Mouse (Mus musculus): ENCODE measurements around the gene Fam173a. TPM values are rescaled to one million over a fixed set of nuclear protein-coding genes. Genes with fewer than 3 reads are reported as not detected.
"Not testable (repeated sequence)": the region's sequence is repeated elsewhere in the genome, so short reads cannot be mapped to it uniquely, and the experiment has no call there.

The Fam173a gene
- total and polyA plus RNA-seq, 2 experiments from 2014 or later = 76.0 to 84.2 TPM

DNA sequence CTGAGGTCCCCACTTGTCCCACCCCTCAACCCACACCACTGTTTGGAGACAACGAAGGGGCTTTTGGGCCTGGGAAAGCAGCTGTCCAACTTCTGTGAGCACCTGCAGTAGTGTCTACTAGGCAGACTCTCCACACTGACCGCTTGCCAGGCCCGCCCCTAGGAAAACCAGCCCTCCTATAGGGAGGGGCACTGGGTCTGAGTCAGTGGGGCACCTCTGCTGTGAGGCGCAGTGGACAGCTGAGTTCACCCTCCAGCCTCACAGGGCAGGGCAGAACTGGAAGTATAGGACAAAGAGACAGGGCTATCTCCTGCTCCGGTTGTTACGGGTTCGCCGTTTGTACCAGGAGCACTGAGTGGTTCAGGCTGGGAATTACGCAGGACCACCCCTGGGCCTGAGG, 38.5 kb downstream of the Fam173a start, which contains the start of gene Msln:
Gene Msln (minus strand): TSS at position 138 of the 400 bp plus-strand sequence.
- no peak within 1 kb of the TSS for H3K4me3 ChIP-seq (ENCODE audit: low read depth, low read length)
- H3K9ac ChIP-seq = no peak within 1 kb of the TSS
- H3K27me3 ChIP-seq (ENCODE audit: insufficient read depth, low read length) = no peaks in the 10 kb centered on the region
- H3K4me2 ChIP-seq (ENCODE audit: low read depth) = no peak within 1 kb of the TSS
- no peaks in the 10 kb centered on the region for H3K4me1 ChIP-seq (ENCODE audit: insufficient read depth)
- H3K9me3 ChIP-seq (ENCODE audit: low read length) = no peaks in the 10 kb centered on the region
- no peaks in the 10 kb centered on the region for H3K36me3 ChIP-seq (ENCODE audit: insufficient read depth)
- H3K27ac ChIP-seq (ENCODE audit: low read depth, low read length) = no peak within 1 kb of the TSS
- no peak for TF ChIP-seq CTCF (IDR thresholded peaks at IDR 0.05; ENCODE audit: low read depth)
- DNase-seq (no peak), ATAC-seq (no peak)
- WGBS = 83% methylated on average over 9 of the region's 9 CpGs

DNA sequence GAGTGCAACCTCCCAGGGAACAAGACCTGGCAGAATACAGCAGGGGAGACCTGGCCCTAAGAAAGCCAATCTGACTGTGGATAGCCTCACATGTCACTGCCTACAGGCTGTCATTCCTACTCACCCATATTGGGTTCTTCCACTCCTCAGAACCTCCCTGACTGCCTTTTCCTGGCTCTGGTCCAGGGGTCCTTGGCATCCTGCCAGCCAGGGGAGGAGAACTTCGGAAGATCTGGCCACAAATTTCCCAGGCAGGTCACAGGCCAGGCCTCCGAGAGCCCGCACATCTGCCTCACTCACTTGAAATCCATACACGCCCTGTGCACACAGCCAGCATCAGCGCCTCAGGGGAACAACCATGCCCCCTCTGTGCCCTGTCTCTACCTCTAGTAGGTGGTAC, 41.3 kb downstream of the Fam173a start:
- 30% methylated on average over 5 of the region's 5 CpGs for whole genome bisulfite sequencing
- Histone ChIP-seq H3K4me2 (ENCODE audit: low read depth) (no peak overlapping the region), H3K27ac (ENCODE audit: low read depth, low read length) (no peak overlapping the region), H3K9ac (no peak overlapping the region), H3K4me3 (ENCODE audit: low read depth, low read length) (no peak overlapping the region), H3K27me3 (ENCODE audit: insufficient read depth, low read length) (no peaks in the 10 kb centered on the region), H3K4me1 (ENCODE audit: insufficient read depth) (no peaks in the 10 kb centered on the region), H3K9me3 (ENCODE audit: low read length) (no peaks in the 10 kb centered on the region), H3K36me3 (ENCODE audit: insufficient read depth) (no peaks in the 10 kb centered on the region)
- DNase-seq = peak; percentile 12
- TF ChIP-seq CTCF (IDR thresholded peaks at IDR 0.05; ENCODE audit: low read depth) = no peak
- ATAC-seq = no peak

DNA sequence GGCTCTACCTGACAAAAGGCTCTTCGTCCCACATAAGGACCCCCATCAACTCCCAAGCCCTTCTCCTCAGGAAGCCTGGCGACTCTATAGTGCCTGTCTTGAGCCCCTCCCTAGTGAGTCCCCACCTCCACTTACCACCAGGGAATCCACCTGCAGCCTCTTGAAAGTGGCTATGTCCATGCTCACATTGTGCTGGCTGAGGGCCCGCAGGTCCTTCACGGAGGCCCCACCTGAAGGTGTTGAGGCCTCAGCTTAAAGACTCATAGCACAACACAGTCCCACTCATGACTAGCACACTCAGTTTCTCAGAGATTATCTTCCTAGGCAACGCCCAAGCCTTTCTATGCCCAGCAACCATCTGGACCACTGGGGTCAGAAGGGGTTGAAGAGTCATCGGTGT, 43.4 kb downstream of the Fam173a start:
- ATAC-seq = no peak
- 88% methylated on average over 6 of the region's 6 CpGs for WGBS
- no peaks in the 10 kb centered on the region for H3K4me1 ChIP-seq (ENCODE audit: insufficient read depth)

DNA sequence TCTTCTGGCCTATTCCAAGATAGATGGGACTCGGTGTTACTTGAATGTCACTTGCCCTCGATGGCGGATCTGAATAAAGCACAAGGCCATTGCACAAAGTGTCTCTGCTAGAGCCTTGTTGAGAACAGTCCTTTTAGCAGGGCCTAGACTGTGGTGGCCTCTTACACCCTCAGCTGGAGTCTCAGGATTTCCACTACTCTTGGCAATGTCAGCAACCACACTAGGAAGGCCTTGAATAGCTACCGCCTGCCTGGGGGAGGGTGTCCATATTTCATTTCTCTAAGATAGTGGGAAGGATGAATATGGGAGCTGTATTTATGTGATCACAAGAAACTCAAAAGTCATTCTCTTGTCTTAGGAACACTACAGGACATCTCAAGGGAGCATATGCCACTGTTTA, 44.5 kb downstream of the Fam173a start:
- Histone ChIP-seq H3K4me2 (ENCODE audit: low read depth) (no peak overlapping the region), H3K36me3 (ENCODE audit: insufficient read depth) (no peaks in the 10 kb centered on the region), H3K4me1 (ENCODE audit: insufficient read depth) (no peaks in the 10 kb centered on the region), H3K27ac (ENCODE audit: low read depth, low read length) (no peak overlapping the region), H3K9ac (no peak overlapping the region), H3K4me3 (ENCODE audit: low read depth, low read length) (no peak overlapping the region), H3K9me3 (ENCODE audit: low read length) (no peaks in the 10 kb centered on the region), H3K27me3 (ENCODE audit: insufficient read depth, low read length) (no peaks in the 10 kb centered on the region)
- DNase-seq (no peak), ATAC-seq (no peak)
- TF ChIP-seq CTCF (IDR thresholded peaks at IDR 0.05; ENCODE audit: low read depth) = no peak
- WGBS = 93% methylated on average over 4 of the region's 4 CpGs

More for the DNA sequence above, 43.4 kb downstream of the Fam173a start:
- no peak for TF ChIP-seq CTCF (IDR thresholded peaks at IDR 0.05; ENCODE audit: low read depth)
- H3K9ac ChIP-seq = no peak overlapping the region
- no peaks in the 10 kb centered on the region for H3K27me3 ChIP-seq (ENCODE audit: insufficient read depth, low read length)
- no peaks in the 10 kb centered on the region for H3K36me3 ChIP-seq (ENCODE audit: insufficient read depth)
- H3K4me2 ChIP-seq (ENCODE audit: low read depth) = no peak overlapping the region
- no peaks in the 10 kb centered on the region for H3K9me3 ChIP-seq (ENCODE audit: low read length)
- no peak overlapping the region for H3K4me3 ChIP-seq (ENCODE audit: low read depth, low read length)
- H3K27ac ChIP-seq (ENCODE audit: low read depth, low read length) = no peak overlapping the region
- no peak for DNase-seq

DNA sequence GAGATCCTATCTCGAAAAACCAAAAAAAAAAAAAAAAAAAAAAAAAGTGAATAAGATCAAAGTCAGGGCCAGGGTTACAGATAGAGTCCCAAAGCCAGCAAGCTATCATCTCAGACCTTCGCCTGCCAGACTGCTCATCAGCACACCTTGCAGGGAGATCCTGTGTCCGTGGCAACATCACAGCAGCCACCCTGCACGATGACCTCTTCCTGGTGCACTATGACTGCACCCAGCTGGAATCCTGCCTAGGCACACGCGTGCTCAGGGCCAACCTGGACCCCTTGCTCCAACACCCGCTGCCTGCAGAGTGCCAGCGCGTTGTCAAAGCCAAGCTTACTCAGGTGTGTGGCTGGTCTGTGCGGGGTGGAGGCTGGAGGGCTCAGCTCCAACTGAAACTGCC, 48.4 kb downstream of the Fam173a start:
- H3K4me1 ChIP-seq (ENCODE audit: insufficient read depth) = no peaks in the 10 kb centered on the region
- no peak overlapping the region for H3K27ac ChIP-seq (ENCODE audit: low read depth, low read length)
- TF ChIP-seq CTCF (IDR thresholded peaks at IDR 0.05; ENCODE audit: low read depth) = no peak
- 78% methylated on average over 10 of the region's 10 CpGs for WGBS
- H3K9me3 ChIP-seq (ENCODE audit: low read length) = no peaks in the 10 kb centered on the region
- no peaks in the 10 kb centered on the region for H3K36me3 ChIP-seq (ENCODE audit: insufficient read depth)
- DNase-seq (no peak), ATAC-seq (no peak)
- no peak overlapping the region for H3K4me3 ChIP-seq (ENCODE audit: low read depth, low read length)
- H3K4me2 ChIP-seq (ENCODE audit: low read depth) = no peak overlapping the region
- H3K9ac ChIP-seq = no peak overlapping the region
- H3K27me3 ChIP-seq (ENCODE audit: insufficient read depth, low read length) = no peaks in the 10 kb centered on the region

DNA sequence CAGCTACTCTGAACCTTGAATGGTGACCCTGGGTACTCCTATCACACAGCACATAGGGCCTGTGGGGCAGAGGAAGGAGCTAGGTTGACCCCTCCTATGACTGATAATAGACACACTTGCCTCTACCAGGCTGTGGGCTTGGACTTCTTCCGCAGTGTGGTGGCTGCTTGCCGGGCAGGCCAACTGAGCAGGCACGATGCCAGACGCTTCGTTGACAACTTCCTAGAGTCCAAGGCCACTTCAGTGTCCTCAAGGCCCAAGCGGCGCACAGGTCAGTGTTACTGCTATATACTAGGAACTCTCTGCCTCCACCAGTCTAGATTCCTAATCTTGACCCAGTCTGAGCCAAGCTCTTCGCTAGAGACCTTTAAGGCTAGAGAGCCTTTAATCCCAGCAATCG, 48.9 kb downstream of the Fam173a start:
- Histone ChIP-seq H3K4me3 (ENCODE audit: low read depth, low read length) (no peak overlapping the region), H3K9me3 (ENCODE audit: low read length) (no peaks in the 10 kb centered on the region), H3K36me3 (ENCODE audit: insufficient read depth) (no peaks in the 10 kb centered on the region), H3K9ac (no peak overlapping the region), H3K27me3 (ENCODE audit: insufficient read depth, low read length) (no peaks in the 10 kb centered on the region), H3K4me2 (ENCODE audit: low read depth) (no peak overlapping the region), H3K4me1 (ENCODE audit: insufficient read depth) (no peaks in the 10 kb centered on the region), H3K27ac (ENCODE audit: low read depth, low read length) (no peak overlapping the region)
- no peak for TF ChIP-seq CTCF (IDR thresholded peaks at IDR 0.05; ENCODE audit: low read depth)
- ATAC-seq = no peak
- no peak for DNase-seq
- 92% methylated on average over 9 of the region's 9 CpGs for whole genome bisulfite sequencing

DNA sequence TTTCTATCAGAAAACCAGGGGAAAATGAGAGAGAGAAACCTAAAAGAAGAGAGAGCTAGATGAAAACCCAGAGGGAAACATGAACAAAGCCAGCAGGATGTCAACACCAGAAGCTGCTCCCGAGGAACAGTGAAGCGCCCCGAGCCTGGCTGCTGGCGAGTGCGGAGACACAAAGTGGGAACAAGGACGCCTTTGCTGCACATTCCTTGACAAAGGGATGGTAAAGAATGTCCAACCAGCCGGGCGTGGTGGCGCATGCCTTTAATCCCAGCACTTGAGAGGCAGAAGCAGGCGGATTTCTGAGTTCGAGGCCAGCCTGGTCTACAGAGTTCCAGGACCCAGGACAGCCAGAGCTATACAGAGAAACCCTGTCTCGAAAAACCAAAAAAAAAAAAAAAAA, 51.2 kb downstream of the Fam173a start:
- DNase-seq; H3K36me3 ChIP-seq (ENCODE audit: insufficient read depth); H3K27me3 ChIP-seq (ENCODE audit: insufficient read depth, low read length); H3K4me2 ChIP-seq (ENCODE audit: low read depth); H3K27ac ChIP-seq (ENCODE audit: low read depth, low read length); H3K4me3 ChIP-seq (ENCODE audit: low read depth, low read length); ATAC-seq; H3K4me1 ChIP-seq (ENCODE audit: insufficient read depth); H3K9ac ChIP-seq; H3K9me3 ChIP-seq (ENCODE audit: low read length): not testable (repeated sequence)
- 63% methylated on average over 12 of the region's 12 CpGs for WGBS

Small RNA genes within 50 kb of the gene (microRNA-seq; reads per million reads assigned to microRNA genes)
- gene Gm25083 (0 reads per million in 2 experiments), gene Mir3082 (0.39 to 0.49 reads per million in 2 experiments), gene Mir6966 (0 to 0.24 reads per million in 2 experiments)

Other genes with a start within 250 kb of the Fam173a start
- 26.6 and 27.4 TPM in 2 replicates for gene Sox8, start 222.2 kb downstream of the Fam173a start, total RNA-seq (2014; rRNA removed)
- gene Sox8, start 222.2 kb downstream of the Fam173a start, polyA plus RNA-seq (2015; fragmentation: Nextera tagmentation; extraction: Ambion mirVana) = 20.8 and 22.6 TPM in 2 replicates
- 21.5 and 28.1 TPM in 2 replicates for gene Lmf1, start 213.8 kb downstream of the Fam173a start, total RNA-seq (2014; rRNA removed)
- 13.9 and 17.8 TPM in 2 replicates for gene Lmf1, start 213.8 kb downstream of the Fam173a start, polyA plus RNA-seq (2015; fragmentation: Nextera tagmentation; extraction: Ambion mirVana)
- 8.2 and 23.2 TPM in 2 replicates for gene Gng13, start 75.7 kb downstream of the Fam173a start, total RNA-seq (2014; rRNA removed)
- gene Gng13, start 75.7 kb downstream of the Fam173a start, polyA plus RNA-seq (2015; fragmentation: Nextera tagmentation; extraction: Ambion mirVana) = 17.0 and 24.5 TPM in 2 replicates
- gene Chtf18, start 65.5 kb downstream of the Fam173a start, total RNA-seq (2014; rRNA removed) = 2.2 and 3.7 TPM in 2 replicates
- 2.3 and 3.3 TPM in 2 replicates for gene Chtf18, start 65.5 kb downstream of the Fam173a start, polyA plus RNA-seq (2015; fragmentation: Nextera tagmentation; extraction: Ambion mirVana)
- 6.5 and 8.0 TPM in 2 replicates for gene Rpusd1, start 65.2 kb downstream of the Fam173a start, total RNA-seq (2014; rRNA removed)
- gene Rpusd1, start 65.2 kb downstream of the Fam173a start, polyA plus RNA-seq (2015; fragmentation: Nextera tagmentation; extraction: Ambion mirVana) = 30.0 and 30.7 TPM in 2 replicates
- 0.10 TPM in 1 of 2 replicates, not detected in the other for gene Mslnl, start 56.9 kb downstream of the Fam173a start, total RNA-seq (2014; rRNA removed)
- gene Mslnl, start 56.9 kb downstream of the Fam173a start, polyA plus RNA-seq (2015; fragmentation: Nextera tagmentation; extraction: Ambion mirVana) = not detected in 2 replicates
- gene Msln, start 38.5 kb downstream of the Fam173a start, total RNA-seq (2014; rRNA removed) = 2.1 and 4.0 TPM in 2 replicates
- 0.97 and 1.3 TPM in 2 replicates for gene Msln, start 38.5 kb downstream of the Fam173a start, polyA plus RNA-seq (2015; fragmentation: Nextera tagmentation; extraction: Ambion mirVana)
- gene Narfl, start 19.1 kb downstream of the Fam173a start, total RNA-seq (2014; rRNA removed) = 31.0 and 35.0 TPM in 2 replicates
- 30.4 and 30.8 TPM in 2 replicates for gene Narfl, start 19.1 kb downstream of the Fam173a start, polyA plus RNA-seq (2015; fragmentation: Nextera tagmentation; extraction: Ambion mirVana)
- gene Haghl, start 7.2 kb downstream of the Fam173a start, total RNA-seq (2014; rRNA removed) = 118 and 141 TPM in 2 replicates
- 139 and 154 TPM in 2 replicates for gene Haghl, start 7.2 kb downstream of the Fam173a start, polyA plus RNA-seq (2015; fragmentation: Nextera tagmentation; extraction: Ambion mirVana)
- gene Ccdc78, start 6.3 kb downstream of the Fam173a start, total RNA-seq (2014; rRNA removed) = 0.31 TPM in 1 of 2 replicates, not detected in the other
- gene Ccdc78, start 6.3 kb downstream of the Fam173a start, polyA plus RNA-seq (2015; fragmentation: Nextera tagmentation; extraction: Ambion mirVana) = 0.36 and 0.45 TPM in 2 replicates
- 0.31 TPM in 1 of 2 replicates, not detected in the other for gene AC134908.4, start 2.8 kb upstream of the Fam173a start, total RNA-seq (2014; rRNA removed)
- 1.1 TPM in 1 of 2 replicates, not detected in the other for gene AC134908.4, start 2.8 kb upstream of the Fam173a start, polyA plus RNA-seq (2015; fragmentation: Nextera tagmentation; extraction: Ambion mirVana)
- 136 and 148 TPM in 2 replicates for gene Metrn, start 4.2 kb upstream of the Fam173a start, total RNA-seq (2014; rRNA removed)
- 56.9 and 59.3 TPM in 2 replicates for gene Metrn, start 4.2 kb upstream of the Fam173a start, polyA plus RNA-seq (2015; fragmentation: Nextera tagmentation; extraction: Ambion mirVana)
- 97.6 and 133 TPM in 2 replicates for gene Fbxl16, start 16.2 kb upstream of the Fam173a start, total RNA-seq (2014; rRNA removed)
- 27.1 and 58.7 TPM in 2 replicates for gene Fbxl16, start 16.2 kb upstream of the Fam173a start, polyA plus RNA-seq (2015; fragmentation: Nextera tagmentation; extraction: Ambion mirVana)
- 36.5 and 37.5 TPM in 2 replicates for gene Wdr24, start 30.7 kb upstream of the Fam173a start, total RNA-seq (2014; rRNA removed)
- 23.2 and 24.5 TPM in 2 replicates for gene Wdr24, start 30.7 kb upstream of the Fam173a start, polyA plus RNA-seq (2015; fragmentation: Nextera tagmentation; extraction: Ambion mirVana)
- gene Jmjd8, start 36.0 kb upstream of the Fam173a start, total RNA-seq (2014; rRNA removed) = 44.3 and 52.2 TPM in 2 replicates
- 46.7 and 49.5 TPM in 2 replicates for gene Jmjd8, start 36.0 kb upstream of the Fam173a start, polyA plus RNA-seq (2015; fragmentation: Nextera tagmentation; extraction: Ambion mirVana)
- 237 and 238 TPM in 2 replicates for gene Stub1, start 40.5 kb upstream of the Fam173a start, total RNA-seq (2014; rRNA removed)
- gene Stub1, start 40.5 kb upstream of the Fam173a start, polyA plus RNA-seq (2015; fragmentation: Nextera tagmentation; extraction: Ambion mirVana) = 314 and 324 TPM in 2 replicates
- 85.4 and 90.7 TPM in 2 replicates for gene Rhbdl1, start 44.4 kb upstream of the Fam173a start, total RNA-seq (2014; rRNA removed)
- 77.6 and 83.3 TPM in 2 replicates for gene Rhbdl1, start 44.4 kb upstream of the Fam173a start, polyA plus RNA-seq (2015; fragmentation: Nextera tagmentation; extraction: Ambion mirVana)
- 23.2 and 23.8 TPM in 2 replicates for gene Gm20683, start 48.9 kb upstream of the Fam173a start, total RNA-seq (2014; rRNA removed)
- 9.2 and 12.3 TPM in 2 replicates for gene Gm20683, start 48.9 kb upstream of the Fam173a start, polyA plus RNA-seq (2015; fragmentation: Nextera tagmentation; extraction: Ambion mirVana)
- gene Rhot2, start 52.0 kb upstream of the Fam173a start, total RNA-seq (2014; rRNA removed) = 35.4 and 53.1 TPM in 2 replicates
- 8.1 and 11.3 TPM in 2 replicates for gene Rhot2, start 52.0 kb upstream of the Fam173a start, polyA plus RNA-seq (2015; fragmentation: Nextera tagmentation; extraction: Ambion mirVana)
- 29.8 and 40.2 TPM in 2 replicates for gene Wdr90, start 68.6 kb upstream of the Fam173a start, total RNA-seq (2014; rRNA removed)
- 8.0 and 13.2 TPM in 2 replicates for gene Wdr90, start 68.6 kb upstream of the Fam173a start, polyA plus RNA-seq (2015; fragmentation: Nextera tagmentation; extraction: Ambion mirVana)
- gene Mcrip2, start 75.9 kb upstream of the Fam173a start, total RNA-seq (2014; rRNA removed) = 10.3 and 16.5 TPM in 2 replicates
- gene Mcrip2, start 75.9 kb upstream of the Fam173a start, polyA plus RNA-seq (2015; fragmentation: Nextera tagmentation; extraction: Ambion mirVana) = 32.5 and 37.1 TPM in 2 replicates
- gene Mettl26, start 82.2 kb upstream of the Fam173a start, total RNA-seq (2014; rRNA removed) = 37.0 and 41.7 TPM in 2 replicates
- 43.1 and 62.2 TPM in 2 replicates for gene Mettl26, start 82.2 kb upstream of the Fam173a start, polyA plus RNA-seq (2015; fragmentation: Nextera tagmentation; extraction: Ambion mirVana)
- gene Wfikkn1, start 88.0 kb upstream of the Fam173a start, total RNA-seq (2014; rRNA removed) = 0.23 and 1.5 TPM in 2 replicates
- gene Wfikkn1, start 88.0 kb upstream of the Fam173a start, polyA plus RNA-seq (2015; fragmentation: Nextera tagmentation; extraction: Ambion mirVana) = 0.28 and 0.29 TPM in 2 replicates
- gene Rab40c, start 126.8 kb upstream of the Fam173a start, total RNA-seq (2014; rRNA removed) = 30.9 and 31.4 TPM in 2 replicates
- 40.3 and 46.1 TPM in 2 replicates for gene Rab40c, start 126.8 kb upstream of the Fam173a start, polyA plus RNA-seq (2015; fragmentation: Nextera tagmentation; extraction: Ambion mirVana)
- gene Pigq, start 152.0 kb upstream of the Fam173a start, total RNA-seq (2014; rRNA removed) = 42.2 and 50.6 TPM in 2 replicates
- gene Pigq, start 152.0 kb upstream of the Fam173a start, polyA plus RNA-seq (2015; fragmentation: Nextera tagmentation; extraction: Ambion mirVana) = 58.1 and 63.7 TPM in 2 replicates
- not detected in 2 replicates for gene Nhlrc4, start 152.1 kb upstream of the Fam173a start, total RNA-seq (2014; rRNA removed)
- gene Nhlrc4, start 152.1 kb upstream of the Fam173a start, polyA plus RNA-seq (2015; fragmentation: Nextera tagmentation; extraction: Ambion mirVana) = 0.44 TPM in 1 of 2 replicates, not detected in the other
- 0.10 TPM in 1 of 2 replicates, not detected in the other for gene A930017K11Rik, start 159.7 kb upstream of the Fam173a start, total RNA-seq (2014; rRNA removed)
- gene A930017K11Rik, start 159.7 kb upstream of the Fam173a start, polyA plus RNA-seq (2015; fragmentation: Nextera tagmentation; extraction: Ambion mirVana) = 0.07 TPM in 1 of 2 replicates, not detected in the other
- gene Capn15, start 192.9 kb upstream of the Fam173a start, total RNA-seq (2014; rRNA removed) = 24.7 and 24.9 TPM in 2 replicates
- 11.4 and 15.2 TPM in 2 replicates for gene Capn15, start 192.9 kb upstream of the Fam173a start, polyA plus RNA-seq (2015; fragmentation: Nextera tagmentation; extraction: Ambion mirVana)

Data from forebrain, postnatal 0 days (tissue).